Mouse (Mus musculus) thymus, postnatal 0 days (tissue): ENCODE data around the gene Actn1. TPM values are rescaled to one million over a fixed set of nuclear protein-coding genes. Genes with fewer than 3 reads are reported as not detected.

ENCODE experiments used
- DNase-seq: peaks from one replicate; pipeline ENCODE4 v3.0.0-alpha.2; 2015; ENCODE audit warnings: low spot score
- polyA plus RNA-seq: library from polyadenylated mRNA; unstranded; fragments of >200 nt; fragmentation: Nextera tagmentation; extraction: Ambion mirVana; gene quantifications from 2 replicates; pipeline ENCODE4 v1.2.1, GENCODE M21; 2015

Actn1 gene
- polyA plus RNA-seq, 1 experiment from 2014 or later: 41.0 TPM

GRCm38 (mm10) chr12:80227835-80228234, 32.3 kb downstream of the Actn1 start:
- peak; percentile 49 for DNase-seq

GRCm38 (mm10) chr12:80226101-80226500, 34.1 kb downstream of the Actn1 start:
- DNase-seq: no peak

GRCm38 (mm10) chr12:80224241-80224731, 35.9 kb downstream of the Actn1 start:
- DNase-seq: no peak

- no peak for DNase-seq
Observed at GRCm38 (mm10) chr12:80223511-80223910, 36.7 kb downstream of the Actn1 start.

GRCm38 (mm10) chr12:80222473-80222872, 37.7 kb downstream of the Actn1 start:
- no peak for DNase-seq

- DNase-seq: no peak
Observed at GRCm38 (mm10) chr12:80220260-80221038, 39.7 kb downstream of the Actn1 start.

- DNase-seq: no peak
Observed at GRCm38 (mm10) chr12:80218784-80219183, 41.4 kb downstream of the Actn1 start.

GRCm38 (mm10) chr12:80218045-80218611, 42.0 kb downstream of the Actn1 start:
- DNase-seq: no peak

GRCm38 (mm10) chr12:80217049-80217448, 43.1 kb downstream of the Actn1 start:
- DNase-seq: no peak

GRCm38 (mm10) chr12:80216258-80216881, 43.8 kb downstream of the Actn1 start:
- DNase-seq: no peak

- DNase-seq: no peak
Observed at GRCm38 (mm10) chr12:80213810-80214209, 46.4 kb downstream of the Actn1 start.

- no peak for DNase-seq
Observed at GRCm38 (mm10) chr12:80213263-80213662, 46.9 kb downstream of the Actn1 start.

GRCm38 (mm10) chr12:80210791-80211612, 49.2 kb downstream of the Actn1 start:
- DNase-seq: peak; percentile 56

GRCm38 (mm10) chr12:80209914-80210313, 50.3 kb downstream of the Actn1 start:
- no peak for DNase-seq

GRCm38 (mm10) chr12:80208126-80208820, 51.9 kb downstream of the Actn1 start:
- no peak for DNase-seq

- DNase-seq: no peak
Observed at GRCm38 (mm10) chr12:80203284-80203683, 56.9 kb downstream of the Actn1 start.

GRCm38 (mm10) chr12:80199738-80200137, 60.4 kb downstream of the Actn1 start:
- no peak for DNase-seq

- DNase-seq: peak; percentile 84
Observed at GRCm38 (mm10) chr12:80198487-80198886, 61.7 kb downstream of the Actn1 start.

- DNase-seq: peak; percentile 66
Observed at GRCm38 (mm10) chr12:80197343-80197742, 62.8 kb downstream of the Actn1 start.

- DNase-seq: no peak
Observed at GRCm38 (mm10) chr12:80191806-80192205, 68.4 kb downstream of the Actn1 start.

GRCm38 (mm10) chr12:80191371-80191770, 68.8 kb downstream of the Actn1 start:
- no peak for DNase-seq
